25 mouse cellular contexts compared by ENCODE assay signal in the genomic region with DNA sequence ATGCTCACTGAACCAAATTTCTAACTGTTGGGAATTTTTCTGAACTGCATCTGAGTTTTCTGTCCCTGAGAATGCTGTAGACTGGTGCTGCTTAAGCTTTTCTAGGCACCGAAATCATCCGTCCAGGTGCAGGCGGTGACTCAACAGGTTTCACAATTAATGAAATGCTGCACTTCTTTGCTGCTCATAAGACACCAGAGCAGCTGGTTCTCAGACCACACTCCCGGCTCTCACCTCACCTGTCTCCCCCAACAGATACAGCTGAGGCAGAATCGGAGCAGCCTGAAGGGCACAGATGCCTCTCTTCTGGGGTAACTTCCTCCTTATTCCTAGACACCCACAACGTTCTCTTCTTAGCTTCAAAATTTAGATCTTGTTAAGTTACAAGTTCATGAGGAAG.
"Had no signal": no experiment of that assay in that cellular context is flagged by ENCODE, and none has a peak within 500 bp of the region (broad histone marks: within the 10 kb centered on the region; RNA-seq: fewer than 3 reads in every experiment).

No protein-coding gene starts in this region.

- DNase-seq: gastrocnemius, postnatal 14 days; gastrocnemius, postnatal 36 days; heart, adult 18-20 months; heart, postnatal 10 days; heart, postnatal 4 days; kidney, adult 11 months; kidney, adult 2 months; kidney, adult 9 months; kidney, postnatal 14 days; kidney, postnatal 36 days; layer of hippocampus, adult 9-11 months; layer of hippocampus, postnatal 36 days; left cerebral cortex, postnatal 4 days had no signal

- H3K4me1 ChIP-seq: hindbrain, embryonic 10.5 days; limb, embryonic 15.5 days; liver, embryonic 12.5 days had no signal

- H3K27me3 ChIP-seq: heart, embryonic 12.5 days; hindbrain, embryonic 12.5 days; kidney, embryonic 15.5 days; limb, embryonic 13.5 days; limb, embryonic 15.5 days; liver, embryonic 12.5 days had no signal

- H3K4me2 ChIP-seq: heart, embryonic 12.5 days; hindbrain, embryonic 12.5 days; hindbrain, embryonic 14.5 days; kidney, embryonic 15.5 days; limb, embryonic 13.5 days; limb, embryonic 15.5 days; liver, embryonic 12.5 days had no signal

- H3K9me3 ChIP-seq: heart, embryonic 10.5 days; heart, embryonic 12.5 days; hindbrain, embryonic 10.5 days; hindbrain, embryonic 12.5 days; kidney, embryonic 15.5 days; limb, embryonic 13.5 days; limb, embryonic 15.5 days; liver, embryonic 12.5 days had no signal

- H3K4me3 ChIP-seq: heart, embryonic 10.5 days; heart, embryonic 12.5 days; hindbrain, embryonic 10.5 days; hindbrain, embryonic 12.5 days; kidney, embryonic 15.5 days; limb, embryonic 13.5 days; limb, embryonic 15.5 days; liver, embryonic 12.5 days had no signal

- ATAC-seq: hindbrain, embryonic 16.5 days; intestine, embryonic 16.5 days; liver, embryonic 12.5 days had no signal

- H3K36me3 ChIP-seq: heart, embryonic 10.5 days; heart, embryonic 12.5 days; hindbrain, embryonic 10.5 days; hindbrain, embryonic 12.5 days; kidney, embryonic 15.5 days; limb, embryonic 13.5 days; limb, embryonic 15.5 days; liver, embryonic 12.5 days had no signal

- H3K9ac ChIP-seq: heart, embryonic 12.5 days; hindbrain, embryonic 12.5 days; hindbrain, embryonic 14.5 days; kidney, embryonic 15.5 days; limb, embryonic 13.5 days; limb, embryonic 15.5 days; liver, embryonic 12.5 days had no signal

- H3K27ac ChIP-seq: heart, embryonic 10.5 days; hindbrain, embryonic 10.5 days; hindbrain, embryonic 12.5 days; hindbrain, embryonic 14.5 days; kidney, embryonic 15.5 days; kidney, postnatal 0 days; limb, embryonic 13.5 days; limb, embryonic 15.5 days; liver, embryonic 12.5 days had no signal
